Comparison of ENCODE assay signal across 10 mouse cellular contexts in the genomic region with DNA sequence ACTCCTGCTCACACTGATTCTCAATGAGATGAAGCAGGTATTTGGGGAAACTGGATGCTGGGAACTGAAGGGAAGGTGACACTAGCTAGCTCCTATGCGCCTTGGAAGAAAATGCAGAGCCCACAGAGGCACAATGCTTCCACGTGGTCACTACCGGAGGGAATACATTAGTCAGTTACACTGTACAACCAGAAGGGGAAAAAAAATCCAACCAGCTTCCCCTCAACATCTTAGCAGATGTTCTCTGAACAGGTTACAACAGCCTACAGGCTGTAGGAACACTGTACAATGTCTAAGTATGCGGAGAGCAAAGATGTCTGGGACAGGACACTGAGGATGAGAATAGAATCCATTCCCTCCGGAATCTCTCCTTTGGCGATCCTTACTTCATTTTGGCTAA.
DNase-seq lines count a peak whose midpoint lies in the region; ATAC-seq and TF ChIP-seq lines count a peak whose summit lies in the region.
"Had no signal": no experiment of that assay in that cellular context is flagged by ENCODE, and none has a peak within 500 bp of the region (broad histone marks: within the 10 kb centered on the region; RNA-seq: fewer than 3 reads in every experiment).

No protein-coding gene starts in this region.

- H3K9ac ChIP-seq in heart, embryonic 12.5 days = no peak overlapping the region
- no peak overlapping the region for H3K9ac ChIP-seq in heart, adult 2 months (ENCODE audit: low read depth, low read length)
- H3K9ac ChIP-seq in hindbrain, embryonic 14.5 days = peak overlapping the region; percentile 71
- H3K9ac ChIP-seq in midbrain, embryonic 16.5 days (ENCODE audit: low read depth, low read length) = peak overlapping the region; percentile 71

- no peak for DNase-seq in heart, adult 2 months
- no peak for DNase-seq in embryonic facial prominence, embryonic 10.5 days (ENCODE audit: low spot score)
- peak; percentile 58 for DNase-seq in hindbrain, embryonic 14.5 days (ENCODE audit: low spot score)
- DNase-seq in cerebellum, postnatal 14 days = no peak
- DNase-seq in gastrocnemius, postnatal 4 days (ENCODE audit: low spot score in 2 of 2) = no peak
- no peak for DNase-seq in lung, adult 18-20 months
- DNase-seq: cerebellum, adult 8-10 months; lung, postnatal 36 days had no signal

- no peak overlapping the region for H3K4me3 ChIP-seq in heart, embryonic 12.5 days
- no peak overlapping the region for H3K4me3 ChIP-seq in heart, adult 2 months
- H3K4me3 ChIP-seq in embryonic facial prominence, embryonic 10.5 days = peak overlapping the region; percentile 48
- peak overlapping the region; percentile 42 for H3K4me3 ChIP-seq in hindbrain, embryonic 14.5 days (replicated peaks; ENCODE audit: low read length)
- H3K4me3 ChIP-seq in midbrain, embryonic 16.5 days (ENCODE audit: low read depth, low read length) = peak overlapping the region; percentile 62

- H3K79me2 ChIP-seq in heart, adult 2 months (replicated peaks; ENCODE audit: control insufficient read depth, insufficient read depth, low read length) = no peaks in the 10 kb centered on the region

- no peak for TF ChIP-seq POLR2A in heart, adult 2 months (IDR thresholded peaks at IDR 0.05; ENCODE audit: insufficient read depth, low read depth, low read length)

- H3K36me3 ChIP-seq in heart, embryonic 12.5 days = no peaks in the 10 kb centered on the region
- no peaks in the 10 kb centered on the region for H3K36me3 ChIP-seq in heart, adult 2 months (ENCODE audit: control insufficient read depth, insufficient read depth, low read length)
- H3K36me3 ChIP-seq in embryonic facial prominence, embryonic 10.5 days (replicated peaks) = no peaks in the 10 kb centered on the region
- H3K36me3 ChIP-seq in hindbrain, embryonic 14.5 days (replicated peaks; ENCODE audit: control insufficient read depth, insufficient read depth) = no peaks in the 10 kb centered on the region
- H3K36me3 ChIP-seq in midbrain, embryonic 16.5 days (ENCODE audit: control insufficient read depth, insufficient read depth, low read length) = no peaks in the 10 kb centered on the region

- no peak for TF ChIP-seq CTCF in heart, adult 2 months (IDR thresholded peaks at IDR 0.05)

- intact Hi-C loops in heart, adult 2 months (cut with DNase I) = no loop called here

- no peak overlapping the region for H3K27ac ChIP-seq in heart, embryonic 12.5 days (ENCODE audit: poor library complexity, severe bottlenecking)
- no peak overlapping the region for H3K27ac ChIP-seq in heart, adult 2 months
- no peak overlapping the region for H3K27ac ChIP-seq in embryonic facial prominence, embryonic 10.5 days (replicated peaks)
- peak overlapping the region; percentile 70 for H3K27ac ChIP-seq in hindbrain, embryonic 14.5 days
- H3K27ac ChIP-seq in midbrain, embryonic 16.5 days (ENCODE audit: low read length) = peak overlapping the region; percentile 77

- ATAC-seq in heart, embryonic 12.5 days (ENCODE audit: insufficient number of reproducible peaks, low FRiP score) = no peak
- ATAC-seq in hindbrain, embryonic 14.5 days (ENCODE audit: low FRiP score) = no peak
- ATAC-seq in midbrain, embryonic 16.5 days = peak; percentile 34

- H3K9me3 ChIP-seq in heart, embryonic 12.5 days (replicated peaks) = no peaks in the 10 kb centered on the region
- H3K9me3 ChIP-seq in embryonic facial prominence, embryonic 10.5 days = no peaks in the 10 kb centered on the region
- no peaks in the 10 kb centered on the region for H3K9me3 ChIP-seq in hindbrain, embryonic 14.5 days (ENCODE audit: control insufficient read depth, low read length)
- no peaks in the 10 kb centered on the region for H3K9me3 ChIP-seq in midbrain, embryonic 16.5 days (replicated peaks; ENCODE audit: control insufficient read depth, low read length, poor library complexity, severe bottlenecking)

- H3K4me2 ChIP-seq in heart, embryonic 12.5 days = peak overlapping the region; percentile 41
- peak overlapping the region; percentile 86 for H3K4me2 ChIP-seq in hindbrain, embryonic 14.5 days (replicated peaks)
- H3K4me2 ChIP-seq in midbrain, embryonic 16.5 days (ENCODE audit: low read length) = peak overlapping the region; percentile 80

- H3K27me3 ChIP-seq in heart, embryonic 12.5 days (replicated peaks) = peaks cover 57% of the 10 kb centered on the region
- H3K27me3 ChIP-seq in heart, adult 2 months (ENCODE audit: control insufficient read depth, insufficient read depth, low read length) = peaks cover 12% of the 10 kb centered on the region; the same call in 1 of the 2 replicates
- peaks cover 66% of the 10 kb centered on the region for H3K27me3 ChIP-seq in embryonic facial prominence, embryonic 10.5 days (replicated peaks; ENCODE audit: low read depth, poor library complexity, severe bottlenecking)
- peaks cover 10% of the 10 kb centered on the region for H3K27me3 ChIP-seq in hindbrain, embryonic 14.5 days (ENCODE audit: control insufficient read depth, insufficient read depth, low read length)
- peaks cover 4% of the 10 kb centered on the region for H3K27me3 ChIP-seq in midbrain, embryonic 16.5 days (ENCODE audit: control insufficient read depth, insufficient read depth, low read depth, low read length)

- H3K4me1 ChIP-seq in heart, embryonic 12.5 days (replicated peaks) = peaks cover 20% of the 10 kb centered on the region
- no peaks in the 10 kb centered on the region for H3K4me1 ChIP-seq in heart, adult 2 months (ENCODE audit: control insufficient read depth, insufficient read depth, low read length)
- H3K4me1 ChIP-seq in embryonic facial prominence, embryonic 10.5 days = peaks cover 29% of the 10 kb centered on the region
- peaks cover 22% of the 10 kb centered on the region; the same call in 1 of the 2 replicates for H3K4me1 ChIP-seq in hindbrain, embryonic 14.5 days (replicated peaks; ENCODE audit: control insufficient read depth, insufficient read depth, low read length)
- peaks cover 33% of the 10 kb centered on the region for H3K4me1 ChIP-seq in midbrain, embryonic 16.5 days (ENCODE audit: control insufficient read depth, insufficient read depth, low read length)

- 36% methylated on average over 6 of the region's 6 CpGs for WGBS in heart, embryonic 12.5 days
- WGBS in heart, adult 2 months = 35% methylated on average over 6 of the region's 6 CpGs
- 41% methylated on average over 6 of the region's 6 CpGs for WGBS in embryonic facial prominence, embryonic 10.5 days
- WGBS in hindbrain, embryonic 14.5 days = 23% methylated on average over 6 of the region's 6 CpGs
- 20% methylated on average over 6 of the region's 6 CpGs for WGBS in midbrain, embryonic 16.5 days

- no peak for TF ChIP-seq EP300 in heart, adult 2 months (IDR thresholded peaks at IDR 0.05; ENCODE audit: insufficient read depth, low read depth, low read length)

Comparison
In these comparisons a context has a peak if more than half of its experiments do, and no peak if none do; other contexts are left out.
1. H3K27ac ChIP-seq: peak in hindbrain, embryonic 14.5 days (single experiment) and midbrain, embryonic 16.5 days (single experiment); none in heart, embryonic 12.5 days (single experiment), heart, adult 2 months (single experiment) and embryonic facial prominence, embryonic 10.5 days (single experiment).
2. H3K4me3 ChIP-seq: peak in embryonic facial prominence, embryonic 10.5 days (single experiment), hindbrain, embryonic 14.5 days (single experiment) and midbrain, embryonic 16.5 days (single experiment); none in heart, embryonic 12.5 days (single experiment) and heart, adult 2 months (single experiment).
3. H3K9ac ChIP-seq: peak in hindbrain, embryonic 14.5 days (single experiment) and midbrain, embryonic 16.5 days (single experiment); none in heart, embryonic 12.5 days (single experiment) and heart, adult 2 months (single experiment).
4. Peak in every context shown above with its lines, with median percentiles within 50 percentile points of each other: H3K4me2 ChIP-seq.